Mouse (Mus musculus) CH12.LX (cell line): Measurements from ENCODE around the gene Fam240a. TPM values are rescaled to one million over a fixed set of nuclear protein-coding genes. Genes with fewer than 3 reads are reported as not detected.
A peak's percentile ranks its signal among the peaks of the same experiment; 100 is the strongest.

Experiments used
- DNase-seq: peaks from one replicate; pipeline ENCODE4 v3.0.0-alpha.2; 2013; ENCODE audit errors: extremely low read depth
- H3K27ac ChIP-seq: 2 replicates; pipeline ENCODE4 v1.5.1; 2012; ENCODE audit warnings: low read depth, mild to moderate bottlenecking, control low read depth, moderate library complexity; ENCODE audit not compliant: insufficient read depth
- H3K27me3 ChIP-seq: replicated peaks from 2 replicates; pipeline ENCODE3; 2012; ENCODE audit warnings: inconsistent platforms
- H3K36me3 ChIP-seq, 2 experiments: replicated peaks in 1 of 2; 2 replicates each; pipeline versions ENCODE3 to v1.6.1; 2012; ENCODE audit warnings: inconsistent platforms in 1 of 2, low read length in 1 of 2, mild to moderate bottlenecking in 1 of 2, mixed read lengths in 1 of 2, moderate library complexity in 1 of 2; ENCODE audit not compliant: control insufficient read depth in 1 of 2, insufficient read depth in 1 of 2
- H3K4me1 ChIP-seq, 2 experiments: 2 replicates each; pipeline ENCODE4 v1.6.1; 2012; ENCODE audit warnings: inconsistent platforms in 1 of 2, moderate library complexity in 1 of 2; ENCODE audit not compliant: insufficient read depth in 2 of 2, control insufficient read depth in 1 of 2
- H3K4me2 ChIP-seq: 2 replicates; pipeline ENCODE4 v1.6.1; 2012; ENCODE audit warnings: low read depth, mild to moderate bottlenecking, control low read depth; ENCODE audit not compliant: poor library complexity, insufficient read depth, severe bottlenecking
- H3K4me3 ChIP-seq, 3 experiments: fragments of 150-350 bp in 1 of 3; sonication (generic) in 1 of 3; replicated peaks in 1 of 3; 2 replicates each; pipeline versions ENCODE3 to v1.5.1; 2011 to 2012; ENCODE audit warnings: low read depth in 2 of 3, low read length in 2 of 3, mild to moderate bottlenecking in 2 of 3, moderate library complexity in 2 of 3, control low read depth in 1 of 3, improper control_type of control experiment in 1 of 3, inconsistent platforms in 1 of 3, mixed read lengths in 1 of 3; ENCODE audit not compliant: poor library complexity in 1 of 3
- H3K79me2 ChIP-seq: replicated peaks from 2 replicates; pipeline ENCODE4 v1.6.1; 2012; ENCODE audit warnings: mild to moderate bottlenecking, moderate library complexity; ENCODE audit not compliant: control insufficient read depth, poor library complexity, insufficient read depth, severe bottlenecking; ENCODE audit errors: extremely low read depth
- H3K9ac ChIP-seq: 2 replicates; pipeline ENCODE4 v1.6.1; 2012; ENCODE audit warnings: low read depth, mild to moderate bottlenecking, control low read depth, moderate library complexity; ENCODE audit not compliant: insufficient read depth
- H3K9me3 ChIP-seq: replicated peaks from 2 replicates; pipeline ENCODE3; 2012; ENCODE audit warnings: low read length, inconsistent platforms, mixed read lengths
- CTCF ChIP-seq, 2 experiments: IDR thresholded peaks in 1 of 2; conservative IDR thresholded peaks in 1 of 2; 2 replicates each; pipeline ENCODE4 v1.5.1; 2011 to 2012; ENCODE audit warnings: low read depth in 2 of 2, low read length in 2 of 2, improper control_type of control experiment in 1 of 2, inconsistent platforms in 1 of 2, mild to moderate bottlenecking in 1 of 2, moderate library complexity in 1 of 2
- ELF1 ChIP-seq: IDR thresholded peaks from 2 replicates; pipeline ENCODE4 v1.6.1; 2014; ENCODE audit warnings: low read depth, mild to moderate bottlenecking, inconsistent platforms, low read length, improper control_type of control experiment
- MAFK ChIP-seq: IDR thresholded peaks from 2 replicates; pipeline ENCODE4 v1.6.1; 2011; ENCODE audit warnings: low read length, improper control_type of control experiment; ENCODE audit not compliant: insufficient replicate concordance
- MAX ChIP-seq: IDR thresholded peaks from 2 replicates; pipeline ENCODE4 v1.6.1; 2011; ENCODE audit warnings: low read length, improper control_type of control experiment
- MAZ ChIP-seq: IDR thresholded peaks from 2 replicates; pipeline ENCODE4 v1.6.1; 2012; ENCODE audit warnings: low read depth, mild to moderate bottlenecking, inconsistent platforms, low read length, improper control_type of control experiment, moderate library complexity
- MEF2A ChIP-seq: IDR thresholded peaks from 2 replicates; pipeline ENCODE4 v1.6.1; 2014; ENCODE audit warnings: low read depth, mild to moderate bottlenecking, inconsistent platforms, low read length, improper control_type of control experiment, borderline replicate concordance
- NELFE ChIP-seq: IDR thresholded peaks from 2 replicates; pipeline ENCODE4 v1.6.1; 2011; ENCODE audit warnings: low read depth, low read length, improper control_type of control experiment
- NRF1 ChIP-seq: IDR thresholded peaks from 2 replicates; pipeline ENCODE4 v1.6.1; 2014; ENCODE audit warnings: low read depth, mild to moderate bottlenecking, inconsistent platforms, low read length, improper control_type of control experiment, moderate library complexity
- POLR2A ChIP-seq: IDR thresholded peaks from 2 replicates; pipeline ENCODE4 v1.6.1; 2011; ENCODE audit warnings: low read depth, mild to moderate bottlenecking, improper control_type of control experiment, low read length
- RAD21 ChIP-seq: IDR thresholded peaks from 2 replicates; pipeline ENCODE4 v1.6.1; 2011; ENCODE audit warnings: low read depth, mild to moderate bottlenecking, low read length, improper control_type of control experiment, moderate library complexity
- RCOR1 ChIP-seq: conservative IDR thresholded peaks from 2 replicates; pipeline ENCODE4 v1.6.1; 2012; ENCODE audit warnings: low read depth, mild to moderate bottlenecking, inconsistent platforms, low read length, improper control_type of control experiment
- SMC3 ChIP-seq: IDR thresholded peaks from 2 replicates; pipeline ENCODE4 v1.6.1; 2011; ENCODE audit warnings: low read depth, low read length, improper control_type of control experiment
- USF2 ChIP-seq: conservative IDR thresholded peaks from 2 replicates; pipeline ENCODE4 v1.6.1; 2011; ENCODE audit warnings: low read depth, low read length, improper control_type of control experiment
- ZKSCAN1 ChIP-seq: IDR thresholded peaks from 2 replicates; pipeline ENCODE4 v1.6.1; 2012; ENCODE audit warnings: low read depth, inconsistent platforms, low read length, improper control_type of control experiment, borderline replicate concordance
- dilution Hi-C: fragments of 300-500 bp; cut with MboI; formaldehyde crosslinking; loops from 2 replicates; pipeline ENCODE4 v1.14.3; 2020; ENCODE audit warnings: low sequenced_read_pairs; ENCODE audit not compliant: extremely low pct_unique_long_range_greater_than_20kb, extremely low pct_ligation_motif_present
- in situ Hi-C: fragments of 300-500 bp; cut with MboI; formaldehyde crosslinking; loops from 3 replicates; pipeline ENCODE4 v1.14.3; 2019; ENCODE audit warnings: low sequenced_read_pairs, low pct_ligation_motif_present, low pct_unique_long_range_greater_than_20kb, mixed read lengths
- polyA plus RNA-seq: library from polyadenylated mRNA; unstranded; fragments of >175 nt; gene quantifications from 2 replicates; pipeline ENCODE4 v1.2.1, GENCODE M21; 2012; ENCODE audit warnings: low read depth; ENCODE audit not compliant: insufficient read length
- total RNA-seq, 2 experiments: library from RNA; depleted of rRNA; stranded (reverse); fragments of 300-350 nt in 1 of 2; fragments of >200 nt in 1 of 2; gene quantifications; 2 replicates each; pipeline ENCODE4 v1.2.3; 2012 to 2014

The Fam240a gene
- total and polyA plus RNA-seq, 3 experiments, result not detected

- H3K36me3 ChIP-seq, result no peaks in the 10 kb centered on the region
- H3K9ac ChIP-seq, result no peak overlapping the region
- no peaks in the 10 kb centered on the region for H3K79me2 ChIP-seq
- no peaks in the 10 kb centered on the region for H3K27me3 ChIP-seq
- H3K27ac ChIP-seq, result no peak overlapping the region
- peaks cover 2% of the 10 kb centered on the region for H3K9me3 ChIP-seq
- dilution Hi-C loops, result no loop called here
- DNase-seq, result no peak
- H3K4me2 ChIP-seq, result no peak overlapping the region
- TF ChIP-seq ZKSCAN1, result no peak
- no peak for TF ChIP-seq MEF2A
- no peak for TF ChIP-seq ELF1
- TF ChIP-seq USF2, result no peak
- TF ChIP-seq MAZ, result no peak
- TF ChIP-seq NELFE, result no peak
- no peak for TF ChIP-seq RAD21
- TF ChIP-seq NRF1, result no peak
- in situ Hi-C loops, result no loop called here
- 0 out of 4 replicates have a peak, but pooled peaks cover 0 to 2% of the 10 kb centered on the region in 2 experiments for H3K4me1 ChIP-seq
- no peak overlapping the region for H3K4me3 ChIP-seq
Observed at GRCm38 (mm10) chr9:110954681-110955445, 38.2 kb upstream of the Fam240a start.

DNA sequence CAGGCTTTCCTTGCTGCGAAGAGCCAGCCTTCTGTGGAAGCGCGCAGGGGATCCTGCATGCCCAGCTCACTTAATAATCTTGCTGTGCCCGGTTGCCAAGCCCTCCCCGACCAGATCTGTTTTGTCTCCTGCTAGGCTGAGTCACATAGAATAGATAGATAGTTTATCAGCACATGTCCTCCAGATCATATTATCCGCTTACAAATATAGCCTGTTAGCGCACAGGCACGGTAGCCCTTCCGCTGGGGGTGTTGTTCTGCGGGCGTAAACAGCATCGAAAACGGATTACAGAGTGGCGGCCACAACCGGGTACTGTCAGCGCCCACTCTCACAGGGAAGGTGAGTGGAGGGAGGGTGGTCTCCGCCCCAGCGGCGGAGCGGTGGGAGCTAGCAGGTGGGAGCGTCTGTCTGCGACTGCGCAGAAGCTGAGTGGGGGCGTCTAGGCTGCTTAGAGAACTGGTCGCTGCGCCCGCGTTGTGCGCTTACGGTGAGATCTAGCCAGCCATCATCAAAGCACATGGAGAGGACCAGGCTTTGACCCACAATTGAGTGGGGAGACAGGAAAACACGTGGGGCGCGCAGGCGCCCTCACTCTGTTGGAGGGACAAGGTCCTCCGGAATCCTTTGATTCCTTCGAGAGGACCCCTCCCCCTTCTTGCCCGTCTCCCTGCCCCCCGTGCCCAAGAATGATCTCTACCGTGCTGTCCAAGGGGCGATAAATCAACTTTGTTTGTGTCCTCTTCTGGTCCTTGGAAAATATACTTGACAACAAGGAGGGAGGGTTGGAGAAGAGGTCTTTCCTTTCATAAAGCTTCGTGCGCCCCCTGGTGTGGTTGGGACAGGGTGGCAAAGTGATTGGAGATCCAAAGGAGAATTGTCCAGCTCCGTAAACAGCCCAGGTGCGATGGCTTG, 37.1 kb upstream of the Fam240a start:
- in situ Hi-C loops, result no loop called here
- peak overlapping the region in 2 of 3 experiments; percentile 20 to 46 for H3K4me3 ChIP-seq
- 0 out of 4 replicates have a peak, but pooled peaks cover 0 to 2% of the 10 kb centered on the region in 2 experiments for H3K4me1 ChIP-seq

More for the DNA sequence above, 37.1 kb upstream of the Fam240a start:
- Histone ChIP-seq H3K9me3 (peaks cover 2% of the 10 kb centered on the region), H3K27ac (no peak overlapping the region), H3K27me3 (no peaks in the 10 kb centered on the region), H3K9ac (no peak overlapping the region), H3K79me2 (no peaks in the 10 kb centered on the region)
- dilution Hi-C loops, result no loop called here
- DNase-seq, result peak; percentile 26
- TF ChIP-seq POLR2A (no peak), NRF1 (peak; percentile 1; the same call in 1 of the 2 replicates), USF2 (no peak), RCOR1 (no peak), SMC3 (peak; percentile 27), RAD21 (peak; percentile 29), ELF1 (no peak), MAFK (no peak), MAX (0 out of 2 replicates have a peak, but pooled peaks have one; percentile 19), CTCF (conservative IDR thresholded peaks at IDR 0.05 in 1 of 2, IDR thresholded peaks at IDR 0.05 in 1 of 2; ENCODE audit: low read depth in 2 of 2, low read length in 2 of 2) (peak in 1 of 2 experiments; percentile 60; a peak in 2 of 4 replicates)
- TF ChIP-seq, all 38 proteins: peak for 5
- Histone ChIP-seq H3K4me2 (peak overlapping the region; percentile 44; the same call in 1 of the 2 replicates), H3K36me3 (no peaks in the 10 kb centered on the region)
